Mouse (Mus musculus): ENCODE measurements around the gene Smarcad1. TPM values are rescaled to one million over a fixed set of nuclear protein-coding genes. Genes with fewer than 3 reads are reported as not detected.
"Not testable (repeated sequence)": the region's sequence is repeated elsewhere in the genome, so short reads cannot be mapped to it uniquely, and the experiment has no call there.

Gene Smarcad1
- polyA plus RNA-seq, 1 experiment from 2014 or later = 19.6 TPM

- Histone ChIP-seq H3K9ac (replicated peaks) (no peak overlapping the region), H3K4me3 (ENCODE audit: low read depth, low read length) (no peak overlapping the region), H3K27me3 (ENCODE audit: insufficient read depth, low read length) (no peaks in the 10 kb centered on the region), H3K4me2 (ENCODE audit: low read depth, low read length) (no peak overlapping the region), H3K9me3 (ENCODE audit: low read length) (no peaks in the 10 kb centered on the region), H3K27ac (ENCODE audit: low read depth) (no peak overlapping the region), H3K4me1 (ENCODE audit: insufficient read depth) (no peaks in the 10 kb centered on the region), H3K36me3 (replicated peaks; ENCODE audit: insufficient read depth, low read length) (no peaks in the 10 kb centered on the region)
- TF ChIP-seq CTCF (IDR thresholded peaks at IDR 0.05; ENCODE audit: low read depth) (no peak), EP300 (IDR thresholded peaks at IDR 0.05; ENCODE audit: low read depth) (no peak)
- DNase-seq (no peak), ATAC-seq (no peak)
- 65% methylated on average over 5 of the region's 5 CpGs for WGBS (ENCODE audit: insufficient replicate concordance)
These were observed 30.9 kb upstream of the Smarcad1 start for GRCm38 (mm10) chr6:65011444-65011990.

- no peak for TF ChIP-seq CTCF (IDR thresholded peaks at IDR 0.05; ENCODE audit: low read depth)
- no peak for TF ChIP-seq EP300 (IDR thresholded peaks at IDR 0.05; ENCODE audit: low read depth)
- Histone ChIP-seq H3K27ac (ENCODE audit: low read depth) (no peak overlapping the region), H3K36me3 (replicated peaks; ENCODE audit: insufficient read depth, low read length) (no peaks in the 10 kb centered on the region), H3K9me3 (ENCODE audit: low read length) (no peaks in the 10 kb centered on the region), H3K4me3 (ENCODE audit: low read depth, low read length) (no peak overlapping the region), H3K4me1 (ENCODE audit: insufficient read depth) (no peaks in the 10 kb centered on the region), H3K4me2 (ENCODE audit: low read depth, low read length) (no peak overlapping the region), H3K27me3 (ENCODE audit: insufficient read depth, low read length) (no peaks in the 10 kb centered on the region), H3K9ac (replicated peaks) (no peak overlapping the region)
- DNase-seq (no peak), ATAC-seq (no peak)
- WGBS (ENCODE audit: insufficient replicate concordance) = 73% methylated on average over 2 of the region's 2 CpGs
These were observed 30.2 kb upstream of the Smarcad1 start for GRCm38 (mm10) chr6:65012142-65012541.

GRCm38 (mm10) chr6:65017566-65017965 is 24.8 kb upstream of the Smarcad1 start:
- no peak for DNase-seq
- Histone ChIP-seq H3K27me3 (ENCODE audit: insufficient read depth, low read length) (no peaks in the 10 kb centered on the region), H3K4me3 (ENCODE audit: low read depth, low read length) (no peak overlapping the region), H3K4me1 (ENCODE audit: insufficient read depth) (no peaks in the 10 kb centered on the region), H3K27ac (ENCODE audit: low read depth) (no peak overlapping the region), H3K4me2 (ENCODE audit: low read depth, low read length) (no peak overlapping the region), H3K9ac (replicated peaks) (no peak overlapping the region), H3K9me3 (ENCODE audit: low read length) (no peaks in the 10 kb centered on the region), H3K36me3 (replicated peaks; ENCODE audit: insufficient read depth, low read length) (no peaks in the 10 kb centered on the region)
- 86% methylated on average over 10 of the region's 10 CpGs for WGBS (ENCODE audit: insufficient replicate concordance)
- ATAC-seq = no peak
- TF ChIP-seq EP300 (IDR thresholded peaks at IDR 0.05; ENCODE audit: low read depth) (no peak), CTCF (IDR thresholded peaks at IDR 0.05; ENCODE audit: low read depth) (no peak)

GRCm38 (mm10) chr6:65018966-65019365 is 23.4 kb upstream of the Smarcad1 start:
- not testable (repeated sequence) for DNase-seq; H3K9ac ChIP-seq (replicated peaks); ATAC-seq; H3K27me3 ChIP-seq (ENCODE audit: insufficient read depth, low read length); H3K27ac ChIP-seq (ENCODE audit: low read depth); H3K4me1 ChIP-seq (ENCODE audit: insufficient read depth); H3K4me2 ChIP-seq (ENCODE audit: low read depth, low read length); H3K4me3 ChIP-seq (ENCODE audit: low read depth, low read length); H3K9me3 ChIP-seq (ENCODE audit: low read length); H3K36me3 ChIP-seq (replicated peaks; ENCODE audit: insufficient read depth, low read length)
- WGBS (ENCODE audit: insufficient replicate concordance) = 71% methylated on average over 5 of the region's 5 CpGs

- 16% methylated on average over 4 of the region's 4 CpGs for WGBS (ENCODE audit: insufficient replicate concordance)
- H3K4me3 ChIP-seq (ENCODE audit: low read depth, low read length) = no peak overlapping the region
- no peaks in the 10 kb centered on the region for H3K36me3 ChIP-seq (replicated peaks; ENCODE audit: insufficient read depth, low read length)
- H3K9ac ChIP-seq (replicated peaks) = no peak overlapping the region
- no peak overlapping the region for H3K27ac ChIP-seq (ENCODE audit: low read depth)
- ATAC-seq (no peak), DNase-seq (no peak)
- TF ChIP-seq CTCF (IDR thresholded peaks at IDR 0.05; ENCODE audit: low read depth) (no peak), EP300 (IDR thresholded peaks at IDR 0.05; ENCODE audit: low read depth) (no peak)
- no peaks in the 10 kb centered on the region for H3K27me3 ChIP-seq (ENCODE audit: insufficient read depth, low read length)
- H3K4me1 ChIP-seq (ENCODE audit: insufficient read depth) = no peaks in the 10 kb centered on the region
- H3K9me3 ChIP-seq (ENCODE audit: low read length) = no peaks in the 10 kb centered on the region; the same call in 1 of the 2 replicates
- no peak overlapping the region for H3K4me2 ChIP-seq (ENCODE audit: low read depth, low read length)
These were observed 20.5 kb upstream of the Smarcad1 start for GRCm38 (mm10) chr6:65021883-65022282.

GRCm38 (mm10) chr6:65023053-65023452 is 19.3 kb upstream of the Smarcad1 start:
- Histone ChIP-seq H3K4me3 (ENCODE audit: low read depth, low read length) (no peak overlapping the region), H3K9me3 (ENCODE audit: low read length) (no peaks in the 10 kb centered on the region; the same call in 1 of the 2 replicates), H3K4me2 (ENCODE audit: low read depth, low read length) (no peak overlapping the region), H3K9ac (replicated peaks) (no peak overlapping the region), H3K36me3 (replicated peaks; ENCODE audit: insufficient read depth, low read length) (no peaks in the 10 kb centered on the region), H3K27me3 (ENCODE audit: insufficient read depth, low read length) (no peaks in the 10 kb centered on the region), H3K4me1 (ENCODE audit: insufficient read depth) (no peaks in the 10 kb centered on the region), H3K27ac (ENCODE audit: low read depth) (no peak overlapping the region)
- WGBS (ENCODE audit: insufficient replicate concordance) = 65% methylated on average over 6 of the region's 6 CpGs
- DNase-seq (no peak), ATAC-seq (no peak)
- TF ChIP-seq EP300 (IDR thresholded peaks at IDR 0.05; ENCODE audit: low read depth) (no peak), CTCF (IDR thresholded peaks at IDR 0.05; ENCODE audit: low read depth) (no peak)

GRCm38 (mm10) chr6:65024668-65025067 is 17.7 kb upstream of the Smarcad1 start:
- H3K27me3 ChIP-seq (ENCODE audit: insufficient read depth, low read length) = no peaks in the 10 kb centered on the region
- no peak for ATAC-seq
- TF ChIP-seq CTCF (IDR thresholded peaks at IDR 0.05; ENCODE audit: low read depth) (no peak), EP300 (IDR thresholded peaks at IDR 0.05; ENCODE audit: low read depth) (no peak)
- H3K4me3 ChIP-seq (ENCODE audit: low read depth, low read length) = no peak overlapping the region
- WGBS (ENCODE audit: insufficient replicate concordance) = 25% methylated on average over 2 of the region's 2 CpGs
- H3K9me3 ChIP-seq (ENCODE audit: low read length) = no peaks in the 10 kb centered on the region; the same call in 1 of the 2 replicates
- H3K4me1 ChIP-seq (ENCODE audit: insufficient read depth) = no peaks in the 10 kb centered on the region
- no peak for DNase-seq
- H3K36me3 ChIP-seq (replicated peaks; ENCODE audit: insufficient read depth, low read length) = no peaks in the 10 kb centered on the region
- H3K4me2 ChIP-seq (ENCODE audit: low read depth, low read length) = no peak overlapping the region
- no peak overlapping the region for H3K9ac ChIP-seq (replicated peaks)
- H3K27ac ChIP-seq (ENCODE audit: low read depth) = no peak overlapping the region
